Mouse (Mus musculus): ENCODE data around the gene Dach2. TPM values are rescaled to one million over a fixed set of nuclear protein-coding genes. Genes with fewer than 3 reads are reported as not detected.

Gene Dach2
- polyA plus RNA-seq, 1 experiment from 2014 or later: 1.1 TPM

GRCm38 (mm10) chrX:113810369-113810768 lies 513.1 kb downstream of the Dach2 start:
- H3K27me3 ChIP-seq (ENCODE audit: control insufficient read depth, insufficient read depth, low read length): no peaks in the 10 kb centered on the region
- H3K4me3 ChIP-seq (ENCODE audit: low read depth, low read length): no peak overlapping the region
- no peaks in the 10 kb centered on the region for H3K36me3 ChIP-seq (ENCODE audit: control insufficient read depth, insufficient read depth, low read length)
- DNase-seq (ENCODE audit: low spot score): no peak
- TF ChIP-seq EP300 (optimal IDR thresholded peaks at IDR 0.05) (no peak), CTCF (IDR thresholded peaks at IDR 0.05; ENCODE audit: low read depth) (no peak)
- no peak overlapping the region for H3K4me2 ChIP-seq (replicated peaks; ENCODE audit: low read depth)
- H3K9ac ChIP-seq (ENCODE audit: low read length): no peak overlapping the region
- H3K27ac ChIP-seq (replicated peaks): no peak overlapping the region
- no peak for ATAC-seq (ENCODE audit: low FRiP score, low TSS enrichment)
- no peaks in the 10 kb centered on the region for H3K9me3 ChIP-seq (ENCODE audit: control insufficient read depth, low read length)
- no peaks in the 10 kb centered on the region for H3K4me1 ChIP-seq (replicated peaks; ENCODE audit: control insufficient read depth, insufficient read depth)

DNA sequence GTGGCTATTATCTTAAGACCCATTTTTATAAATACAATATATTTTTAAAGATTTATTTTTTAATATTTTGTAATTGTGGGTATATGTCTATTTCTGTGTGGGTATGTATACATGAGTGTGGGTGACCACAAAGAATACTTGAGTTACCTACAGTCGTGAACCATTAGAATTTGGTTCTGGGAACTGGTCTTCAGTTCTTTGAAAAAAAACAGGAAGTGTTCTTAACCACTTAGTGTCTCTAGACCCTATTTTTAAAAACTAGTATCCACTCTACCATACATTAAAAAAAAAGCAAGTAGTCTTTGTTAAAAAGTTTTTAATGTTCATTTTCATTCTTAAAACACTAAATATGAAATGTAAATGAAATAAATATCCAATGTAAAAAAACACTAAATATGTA lies 529.5 kb downstream of the Dach2 start:
- no peak overlapping the region for H3K27ac ChIP-seq (replicated peaks)
- no peak overlapping the region for H3K4me3 ChIP-seq (ENCODE audit: low read depth, low read length)
- H3K36me3 ChIP-seq (ENCODE audit: control insufficient read depth, insufficient read depth, low read length): no peaks in the 10 kb centered on the region
- TF ChIP-seq CTCF (IDR thresholded peaks at IDR 0.05; ENCODE audit: low read depth) (no peak), EP300 (optimal IDR thresholded peaks at IDR 0.05) (no peak)
- H3K27me3 ChIP-seq (ENCODE audit: control insufficient read depth, insufficient read depth, low read length): no peaks in the 10 kb centered on the region
- DNase-seq (ENCODE audit: low spot score) (no peak), ATAC-seq (ENCODE audit: low FRiP score, low TSS enrichment) (no peak)
- no peak overlapping the region for H3K9ac ChIP-seq (ENCODE audit: low read length)
- H3K9me3 ChIP-seq (ENCODE audit: control insufficient read depth, low read length): no peaks in the 10 kb centered on the region
- no peaks in the 10 kb centered on the region for H3K4me1 ChIP-seq (replicated peaks; ENCODE audit: control insufficient read depth, insufficient read depth)
- no peak overlapping the region for H3K4me2 ChIP-seq (replicated peaks; ENCODE audit: low read depth)
- 45% methylated on average over 1 of the region's 1 CpGs for WGBS

DNA sequence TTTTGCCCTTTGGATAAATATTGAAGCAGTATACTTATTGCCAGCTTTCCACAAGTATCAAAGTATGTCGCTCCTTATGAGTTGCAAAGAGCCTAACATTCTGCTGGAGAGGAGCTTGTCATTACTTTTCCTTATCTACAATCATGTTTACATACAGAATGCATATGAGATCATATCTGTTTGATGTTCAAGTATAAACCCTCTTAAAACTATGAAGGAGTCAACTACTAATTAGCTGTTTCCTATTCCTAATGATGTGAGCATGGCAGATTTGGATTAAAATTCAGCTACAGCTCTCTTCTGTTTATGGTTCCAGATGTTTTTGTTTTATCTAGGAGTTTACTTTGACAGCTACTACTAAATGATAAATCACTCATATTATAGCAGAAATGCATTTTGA lies 535.8 kb downstream of the Dach2 start:
- no peaks in the 10 kb centered on the region for H3K4me1 ChIP-seq (replicated peaks; ENCODE audit: control insufficient read depth, insufficient read depth)
- no peaks in the 10 kb centered on the region for H3K27me3 ChIP-seq (ENCODE audit: control insufficient read depth, insufficient read depth, low read length)
- TF ChIP-seq CTCF (IDR thresholded peaks at IDR 0.05; ENCODE audit: low read depth) (no peak), EP300 (optimal IDR thresholded peaks at IDR 0.05) (no peak)
- no peak overlapping the region for H3K9ac ChIP-seq (ENCODE audit: low read length)
- H3K4me3 ChIP-seq (ENCODE audit: low read depth, low read length): no peak overlapping the region
- no peaks in the 10 kb centered on the region for H3K9me3 ChIP-seq (ENCODE audit: control insufficient read depth, low read length)
- DNase-seq (ENCODE audit: low spot score) (no peak), ATAC-seq (ENCODE audit: low FRiP score, low TSS enrichment) (no peak)
- 79% methylated on average over 1 of the region's 1 CpGs for WGBS
- H3K36me3 ChIP-seq (ENCODE audit: control insufficient read depth, insufficient read depth, low read length): no peaks in the 10 kb centered on the region
- H3K27ac ChIP-seq (replicated peaks): no peak overlapping the region
- no peak overlapping the region for H3K4me2 ChIP-seq (replicated peaks; ENCODE audit: low read depth)

DNA sequence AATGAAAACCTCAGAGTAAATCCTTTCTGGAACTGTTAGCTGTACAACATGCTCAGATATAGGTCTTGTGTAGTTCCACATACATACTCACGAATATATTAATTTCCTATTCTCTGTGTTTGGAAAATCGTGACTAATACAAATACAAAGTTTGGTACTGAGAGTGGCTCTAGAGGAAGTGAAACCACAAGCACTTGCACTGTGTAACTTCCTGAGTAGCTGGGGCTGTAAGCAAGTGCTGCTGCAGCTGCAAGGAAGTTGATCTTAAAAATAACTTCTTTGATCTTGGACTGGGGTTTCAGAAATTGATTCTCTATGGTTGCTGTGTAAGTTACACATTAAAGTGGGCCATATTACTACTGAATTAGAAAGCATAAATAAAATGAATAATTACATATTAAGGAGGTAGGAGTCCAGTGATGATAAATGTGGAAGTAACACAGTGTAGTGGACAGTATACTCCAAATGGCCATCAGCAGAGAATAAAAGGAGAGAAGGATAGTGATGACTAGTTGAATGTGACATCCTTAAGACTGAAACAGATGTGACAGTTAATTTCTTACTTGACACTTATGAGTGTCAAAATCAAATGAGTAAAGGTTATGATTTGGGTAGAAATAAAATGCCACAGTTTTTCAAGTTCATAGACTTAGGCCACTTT lies 570.7 kb downstream of the Dach2 start:
- ATAC-seq (ENCODE audit: low FRiP score, low TSS enrichment) (no peak), DNase-seq (ENCODE audit: low spot score) (no peak)
- 50% methylated on average over 2 of the region's 2 CpGs for WGBS
- no peaks in the 10 kb centered on the region for H3K9me3 ChIP-seq (ENCODE audit: control insufficient read depth, low read length)
- H3K9ac ChIP-seq (ENCODE audit: low read length): no peak overlapping the region
- no peak for TF ChIP-seq EP300 (optimal IDR thresholded peaks at IDR 0.05)
- TF ChIP-seq CTCF (IDR thresholded peaks at IDR 0.05; ENCODE audit: low read depth): no peak
- no peak overlapping the region for H3K4me2 ChIP-seq (replicated peaks; ENCODE audit: low read depth)
- H3K4me1 ChIP-seq (replicated peaks; ENCODE audit: control insufficient read depth, insufficient read depth): no peaks in the 10 kb centered on the region
- no peak overlapping the region for H3K27ac ChIP-seq (replicated peaks)
- H3K4me3 ChIP-seq (ENCODE audit: low read depth, low read length): no peak overlapping the region
- no peaks in the 10 kb centered on the region for H3K36me3 ChIP-seq (ENCODE audit: control insufficient read depth, insufficient read depth, low read length)
- no peaks in the 10 kb centered on the region for H3K27me3 ChIP-seq (ENCODE audit: control insufficient read depth, insufficient read depth, low read length)

Other genes with a start within 250 kb of the Dach2 start
- 6.1 and 6.2 TPM in 2 replicates for gene Chm, start 112.0 kb upstream of the Dach2 start, polyA plus RNA-seq (2015; fragmentation: Nextera tagmentation; extraction: Ambion mirVana)

Data from stomach, postnatal 0 days (tissue).